Mouse (Mus musculus): ENCODE measurements around the gene Rragd.

GRCm38 (mm10) chr4:33067331-33067730 is 84.5 kb downstream of the Rragd start:
- TF ChIP-seq POLR2A (IDR thresholded peaks at IDR 0.05; ENCODE audit: borderline replicate concordance, insufficient read depth, low read length) (no peak), CTCF (IDR thresholded peaks at IDR 0.05; ENCODE audit: borderline replicate concordance, insufficient read depth, low read depth, low read length) (no peak)
